Mouse (Mus musculus) intestine, postnatal 0 days (tissue): ENCODE measurements around the gene Synpo2. TPM values are rescaled to one million over a fixed set of nuclear protein-coding genes. Genes with fewer than 3 reads are reported as not detected.

Experiments
- ATAC-seq: fragments of 200-750 bp; cut with Nextera tagmentation; 2 replicates; pipeline ENCODE4 v1.8.0; 2017; ENCODE audit warnings: mild to moderate bottlenecking, moderate TSS enrichment, moderate library complexity
- H3K27ac ChIP-seq: fragments of 300-500 bp; sonication (generic); 2 replicates; pipeline ENCODE4 v1.5.1; 2014; ENCODE audit warnings: mild to moderate bottlenecking, low read depth, low read length, moderate library complexity
- H3K27me3 ChIP-seq: fragments of 300-500 bp; sonication (generic); replicated peaks from 2 replicates; pipeline ENCODE4 v1.6.1; 2014; ENCODE audit warnings: low read length, mixed read lengths; ENCODE audit not compliant: control insufficient read depth, insufficient read depth
- H3K36me3 ChIP-seq: fragments of 300-500 bp; sonication (generic); 2 replicates; pipeline ENCODE4 v1.6.1; 2014; ENCODE audit warnings: mild to moderate bottlenecking, moderate library complexity; ENCODE audit not compliant: control insufficient read depth, insufficient read depth
- H3K4me1 ChIP-seq: fragments of 300-500 bp; sonication (generic); replicated peaks from 2 replicates; pipeline ENCODE4 v1.6.1; 2014; ENCODE audit warnings: antibody characterized with exemption, low read length, mixed read lengths; ENCODE audit not compliant: control insufficient read depth, insufficient read depth
- H3K4me2 ChIP-seq: fragments of 300-500 bp; sonication (generic); replicated peaks from 2 replicates; pipeline ENCODE4 v1.6.1; 2014; ENCODE audit warnings: low read depth, mild to moderate bottlenecking, moderate library complexity
- H3K4me3 ChIP-seq: fragments of 300-500 bp; sonication (generic); 2 replicates; pipeline ENCODE4 v1.5.1; 2014; ENCODE audit warnings: low read depth, low read length
- H3K9ac ChIP-seq: fragments of 300-500 bp; sonication (generic); 2 replicates; pipeline ENCODE4 v1.6.1; 2014; ENCODE audit warnings: mild to moderate bottlenecking, low read depth, low read length
- H3K9me3 ChIP-seq: fragments of 300-500 bp; sonication (generic); 2 replicates; pipeline ENCODE4 v1.6.1; 2016; ENCODE audit warnings: mixed run types; ENCODE audit not compliant: control insufficient read depth
- CTCF ChIP-seq: sonication (generic); IDR thresholded peaks from 2 replicates; pipeline ENCODE4 v1.5.1; 2016; ENCODE audit warnings: low read depth, mild to moderate bottlenecking, control low read depth, antibody characterized with exemption, moderate library complexity
- WGBS: fragments of 180-500 bp; shearing (Covaris S2); extraction: QIAGEN DNeasy Blood & Tissue Kit; methylation state at CpG from one replicate; pipeline ENCODE4 v1.1.7; 2014; 5-methylcytosine and 5-hydroxymethylcytosine counted together
- polyA plus RNA-seq: library from polyadenylated mRNA; unstranded; fragments of >200 nt; fragmentation: Nextera tagmentation; extraction: Ambion mirVana; gene quantifications from 2 replicates; pipeline ENCODE4 v1.2.1, GENCODE M21; 2015

Gene Synpo2
- polyA plus RNA-seq, 1 experiment from 2014 or later: 23.9 TPM

- Histone ChIP-seq H3K27ac (no peak overlapping the region), H3K4me3 (no peak overlapping the region), H3K9me3 (no peaks in the 10 kb centered on the region), H3K4me2 (no peak overlapping the region), H3K4me1 (no peaks in the 10 kb centered on the region), H3K9ac (no peak overlapping the region), H3K27me3 (no peaks in the 10 kb centered on the region), H3K36me3 (no peaks in the 10 kb centered on the region)
- 76% methylated on average over 8 of the region's 8 CpGs for WGBS
- no peak for ATAC-seq
- TF ChIP-seq CTCF: no peak
These were observed 112.1 kb downstream of the Synpo2 start for GRCm38 (mm10) chr3:123123817-123124216.

- no peaks in the 10 kb centered on the region for H3K4me1 ChIP-seq
- WGBS: 59% methylated on average over 21 of the region's 21 CpGs
- peak overlapping the region; percentile 41 for H3K27ac ChIP-seq
- no peaks in the 10 kb centered on the region for H3K9me3 ChIP-seq
- ATAC-seq: no peak
- H3K4me2 ChIP-seq: no peak overlapping the region
- no peak overlapping the region for H3K4me3 ChIP-seq
- H3K9ac ChIP-seq: no peak overlapping the region
- no peak for TF ChIP-seq CTCF
- no peaks in the 10 kb centered on the region for H3K27me3 ChIP-seq
- H3K36me3 ChIP-seq: no peaks in the 10 kb centered on the region
These were observed 113.6 kb downstream of the Synpo2 start for GRCm38 (mm10) chr3:123122151-123123030.

GRCm38 (mm10) chr3:123116903-123117302 lies 119.0 kb downstream of the Synpo2 start:
- 0 out of 2 replicates have a peak overlapping the region, but pooled peaks have one; percentile 5 for H3K4me3 ChIP-seq
- ATAC-seq: no peak
- peak; percentile 28 for TF ChIP-seq CTCF

DNA sequence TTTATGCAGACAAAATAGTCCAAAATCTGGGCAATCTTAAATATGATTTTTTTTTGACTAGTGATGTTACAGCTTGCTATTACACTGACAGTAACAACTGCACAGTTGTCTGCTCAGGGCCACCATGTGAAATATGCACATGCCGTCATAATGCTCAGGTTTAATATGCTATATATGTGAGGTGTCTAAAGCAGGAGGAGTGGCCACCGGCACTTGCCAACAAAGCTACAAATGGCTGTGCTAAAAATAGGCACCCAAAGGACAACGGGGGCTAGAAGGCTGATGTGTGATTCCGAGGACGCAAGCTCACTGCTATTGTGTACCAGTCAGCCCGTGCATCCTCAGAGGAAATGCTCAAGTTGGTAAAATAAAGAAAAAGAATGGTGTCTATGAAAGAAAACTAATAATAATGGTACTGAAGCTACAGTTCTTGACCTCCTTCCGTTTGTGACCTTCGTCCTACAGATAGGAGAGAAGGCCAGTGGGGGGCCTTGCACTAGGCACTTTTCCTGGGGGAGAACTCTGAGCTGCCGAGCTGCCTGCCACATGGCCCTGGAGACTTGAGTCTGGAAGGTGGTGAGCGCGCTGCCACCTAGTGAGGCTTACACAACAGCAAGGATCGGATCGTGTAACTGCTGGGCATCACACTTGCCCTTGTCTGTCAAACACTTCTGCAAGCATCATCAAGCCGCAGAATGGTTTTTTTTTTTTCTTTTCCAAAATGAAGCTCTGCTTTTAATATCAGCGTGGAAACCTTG lies 120.0 kb downstream of the Synpo2 start:
- Histone ChIP-seq H3K4me3 (0 out of 2 replicates have a peak overlapping the region, but pooled peaks have one; percentile 16), H3K27me3 (no peaks in the 10 kb centered on the region), H3K36me3 (peaks cover 12% of the 10 kb centered on the region; the same call in 1 of the 2 replicates), H3K9me3 (no peaks in the 10 kb centered on the region), H3K4me2 (peak overlapping the region; percentile 49), H3K9ac (no peak overlapping the region), H3K27ac (no peak overlapping the region), H3K4me1 (no peaks in the 10 kb centered on the region)
- WGBS: 26% methylated on average over 15 of the region's 15 CpGs
- peak; percentile 56; the same call in 1 of the 2 replicates for ATAC-seq
- peak; percentile 65 for TF ChIP-seq CTCF

More at GRCm38 (mm10) chr3:123116903-123117302, 119.0 kb downstream of the Synpo2 start:
- no peaks in the 10 kb centered on the region for H3K27me3 ChIP-seq
- H3K9me3 ChIP-seq: no peaks in the 10 kb centered on the region
- WGBS: 41% methylated on average over 16 of the region's 16 CpGs
- H3K9ac ChIP-seq: no peak overlapping the region
- H3K4me1 ChIP-seq: no peaks in the 10 kb centered on the region
- no peak overlapping the region for H3K27ac ChIP-seq
- peak overlapping the region; percentile 48 for H3K4me2 ChIP-seq
- H3K36me3 ChIP-seq: peaks cover 12% of the 10 kb centered on the region; the same call in 1 of the 2 replicates

GRCm38 (mm10) chr3:123114001-123114635 lies 121.8 kb downstream of the Synpo2 start:
- ATAC-seq: no peak
- TF ChIP-seq CTCF: no peak

More at GRCm38 (mm10) chr3:123114001-123114635, 121.8 kb downstream of the Synpo2 start:
- WGBS: 92% methylated on average over 21 of the region's 21 CpGs
- H3K4me3 ChIP-seq: no peak overlapping the region
- no peak overlapping the region for H3K4me2 ChIP-seq
- H3K36me3 ChIP-seq: peaks cover 12% of the 10 kb centered on the region; the same call in 1 of the 2 replicates
- no peaks in the 10 kb centered on the region for H3K27me3 ChIP-seq
- H3K9me3 ChIP-seq: no peaks in the 10 kb centered on the region
- H3K4me1 ChIP-seq: no peaks in the 10 kb centered on the region
- no peak overlapping the region for H3K27ac ChIP-seq
- H3K9ac ChIP-seq: no peak overlapping the region
